Mouse (Mus musculus) neutrophil, adult 59 days (primary cell): ENCODE data around the gene Tmigd3. TPM values are rescaled to one million over a fixed set of nuclear protein-coding genes. Genes with fewer than 3 reads are reported as not detected.

ENCODE experiments used
- total RNA-seq, 2 experiments: library from RNA; stranded (reverse); gene quantifications; 1 replicate in 1 of 2; 2 replicates in 1 of 2; pipeline ENCODE4 v1.2.4; 2023

Tmigd3 gene
- 1 to 10 TPM in 1 of 2 experiments, under 1 TPM in 1; 0.49 to 1.2 TPM for total RNA-seq

GRCm38 (mm10) chr3:105870558-105870957, at the start of gene Tmigd3, which contains the start of gene Adora3:
Tmigd3 (plus strand) TSS chr3:105870903.
Adora3 (plus strand) TSS chr3:105870858.

GRCm38 (mm10) chr3:105932240-105933071, 61.8 kb downstream of the Tmigd3 start, which contains the start of gene I830077J02Rik:
I830077J02Rik (minus strand) TSS chr3:105932664.

DNA sequence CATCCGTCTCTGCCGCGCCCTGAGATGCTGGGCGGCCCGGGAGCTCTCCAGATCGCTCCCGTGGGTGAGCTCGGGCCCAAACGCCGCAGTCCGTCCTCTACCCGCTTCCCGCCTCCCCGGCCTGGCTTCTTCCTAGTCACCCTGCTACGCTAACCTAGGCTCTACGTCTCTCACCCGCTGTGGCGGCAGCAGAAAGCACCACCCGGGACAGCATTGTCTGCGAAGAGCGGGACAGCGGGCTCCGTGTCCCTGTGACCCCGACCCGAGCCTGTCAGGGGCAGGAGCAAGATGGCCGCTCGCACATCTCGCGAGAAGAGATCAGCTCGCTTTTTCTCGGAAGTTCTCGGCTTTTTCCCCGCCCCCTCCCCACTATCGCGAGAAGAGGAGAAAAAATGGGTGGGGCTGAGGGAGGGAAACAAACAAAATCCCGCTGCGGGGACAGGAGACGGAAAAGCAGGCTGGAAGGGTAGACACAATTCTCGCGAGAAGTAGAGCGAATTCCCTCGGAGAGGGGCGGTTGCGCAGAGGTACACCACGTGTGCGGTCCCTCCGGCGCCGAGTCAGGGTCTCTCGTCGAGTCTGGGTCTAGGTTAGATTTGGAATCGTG, 88.4 kb downstream of the Tmigd3 start, which contains the start of gene Wdr77:
Wdr77 (plus strand) TSS at position 396 of the 607 bp plus-strand sequence.

DNA sequence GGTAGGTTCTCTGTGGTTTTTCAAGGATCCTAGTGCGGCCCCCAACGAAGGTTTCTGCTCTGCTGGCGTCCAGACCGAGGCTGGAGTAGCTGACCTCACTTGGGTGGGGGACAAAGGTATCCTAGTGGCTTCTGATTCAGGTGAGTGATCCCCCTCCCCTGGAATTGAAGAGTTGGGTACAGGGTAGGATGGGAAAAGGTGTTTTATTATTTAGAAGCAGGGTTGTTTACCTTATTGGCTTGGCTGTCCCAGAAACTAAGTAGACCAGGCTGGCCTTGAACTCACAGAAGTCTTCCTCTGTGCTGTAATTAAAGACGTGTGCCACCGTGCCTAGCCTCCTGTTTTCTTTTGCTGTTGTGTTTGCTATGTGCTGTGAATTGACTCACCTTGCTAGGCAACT, 89.3 kb downstream of the Tmigd3 start, which contains the start of gene Atp5f1:
Atp5f1 (minus strand) TSS at position 101 of the 400 bp plus-strand sequence.

DNA sequence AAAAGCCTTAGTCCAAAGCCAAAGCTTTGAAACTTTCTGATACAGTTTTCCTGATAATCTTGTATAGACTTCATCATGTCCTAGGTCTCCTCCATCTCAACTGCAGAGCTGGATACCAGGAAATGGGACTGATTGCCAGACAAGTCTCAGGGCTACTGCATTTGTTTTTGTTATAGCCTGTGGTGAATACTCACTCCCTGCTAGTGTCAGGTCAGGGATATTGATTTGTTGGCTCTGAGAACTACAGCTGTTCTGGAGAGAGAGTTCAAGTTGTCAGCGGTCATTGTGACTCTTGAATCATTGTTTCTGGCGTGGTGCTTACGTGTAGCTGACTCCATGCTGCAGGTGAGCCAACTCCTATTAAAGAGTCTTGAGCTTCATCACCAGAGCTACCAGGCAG, 102.7 kb downstream of the Tmigd3 start, which contains the start of gene Ovgp1:
Ovgp1 (plus strand) TSS at position 301 of the 400 bp plus-strand sequence.

Other genes starting within 250 kb of the Tmigd3 start
- 10 to 100 TPM; 11.6 to 14.5 TPM for gene Ddx20, start 183.3 kb upstream of the Tmigd3 start, total RNA-seq
- gene Inka2, start 166.3 kb upstream of the Tmigd3 start, total RNA-seq: not detected
- 100 to 1,000 TPM; 131 to 157 TPM for gene Rap1a, start 69.6 kb upstream of the Tmigd3 start, total RNA-seq
- gene Adora3, start within 50 bp of the Tmigd3 start, total RNA-seq: 1 to 10 TPM; 2.7 to 3.2 TPM
- gene I830077J02Rik, start 61.8 kb downstream of the Tmigd3 start, total RNA-seq: 10 to 100 TPM; 74.1 to 95.4 TPM
- gene Wdr77, start 88.5 kb downstream of the Tmigd3 start, total RNA-seq: 10 to 100 TPM; 33.7 to 38.0 TPM
- gene Atp5f1, start 89.2 kb downstream of the Tmigd3 start, total RNA-seq: 100 to 1,000 TPM; 150 to 160 TPM
- gene Ovgp1, start 102.8 kb downstream of the Tmigd3 start, total RNA-seq: 1 to 10 TPM; 5.5 to 6.3 TPM
- gene Pifo, start 143.7 kb downstream of the Tmigd3 start, total RNA-seq: not detected
- gene Chil5, start 161.9 kb downstream of the Tmigd3 start, total RNA-seq: 10 to 100 TPM; 12.4 to 19.1 TPM
- not detected for gene Chia1, start 242.3 kb downstream of the Tmigd3 start, total RNA-seq